Mouse (Mus musculus): ENCODE measurements around the gene Snx8.

DNA sequence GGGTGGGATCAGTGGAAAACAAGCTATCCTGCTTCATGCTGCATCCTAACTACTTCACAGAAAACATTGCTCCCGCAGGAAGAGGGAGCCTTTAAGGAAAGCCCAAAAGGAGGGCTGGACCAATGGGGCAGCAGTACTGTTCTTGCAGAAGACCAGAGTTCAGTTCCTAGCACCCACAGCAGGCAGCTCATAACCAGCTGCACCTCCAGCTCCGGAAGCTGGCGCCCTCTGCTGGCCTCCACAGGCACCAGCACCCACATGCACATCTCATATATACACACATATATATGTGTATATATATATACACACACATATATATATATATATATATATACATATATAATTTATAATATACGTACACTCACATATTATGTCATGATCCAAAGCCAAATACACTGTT is 50.3 kb downstream of the Snx8 start:
- TF ChIP-seq POLR2A (IDR thresholded peaks at IDR 0.05; ENCODE audit: borderline replicate concordance, low read depth, low read length) (no peak), CTCF (IDR thresholded peaks at IDR 0.05; ENCODE audit: low read depth, low read length) (no peak)

All from bone marrow macrophage, adult 2 months (primary cell).